Mouse (Mus musculus): Measurements from ENCODE around the gene Sf3b5.

DNA sequence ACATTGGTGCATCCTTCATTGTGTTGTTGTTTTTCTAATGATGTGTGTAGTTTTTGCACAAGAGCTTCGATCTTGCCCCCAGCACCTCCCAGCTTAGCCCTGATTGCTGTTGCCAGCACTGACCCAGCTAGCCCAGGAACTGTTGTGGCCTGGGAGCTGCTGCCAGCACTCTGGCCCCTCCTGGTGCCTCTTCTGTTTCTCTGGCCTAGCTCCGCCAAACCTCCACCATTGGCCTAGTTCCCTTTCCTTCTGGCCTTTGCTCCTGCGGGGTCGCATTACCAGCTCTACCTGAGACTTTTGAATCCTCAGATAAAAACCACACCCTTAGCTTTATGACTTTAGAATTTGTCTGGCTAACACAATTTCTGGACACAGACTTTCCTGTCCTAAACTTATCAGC, 17.0 kb downstream of the Sf3b5 start:
- TF ChIP-seq CTCF (IDR thresholded peaks at IDR 0.05; ENCODE audit: low read depth) (no peak), EP300 (IDR thresholded peaks at IDR 0.05; ENCODE audit: low read depth) (no peak)
